Mouse (Mus musculus) limb, embryonic 12.5 days (tissue): ENCODE results near the gene Dnajc6. TPM values are rescaled to one million over a fixed set of nuclear protein-coding genes. Genes with fewer than 3 reads are reported as not detected.

Experiments used
- ATAC-seq: fragments of 200-750 bp; cut with Nextera tagmentation; 2 replicates; pipeline ENCODE4 v1.8.0; 2017; ENCODE audit warnings: low read depth, moderate TSS enrichment; ENCODE audit not compliant: insufficient number of reproducible peaks, insufficient read depth, low FRiP score, low TSS enrichment
- H3K27ac ChIP-seq: fragments of 300-500 bp; sonication (generic); 2 replicates; pipeline ENCODE4 v1.5.1; 2016; ENCODE audit warnings: mild to moderate bottlenecking, moderate library complexity
- H3K27me3 ChIP-seq: fragments of 300-500 bp; sonication (generic); 2 replicates; pipeline ENCODE4 v1.6.1; 2016; ENCODE audit warnings: mild to moderate bottlenecking, moderate library complexity
- H3K36me3 ChIP-seq: fragments of 300-500 bp; sonication (generic); 2 replicates; pipeline ENCODE4 v1.6.1; 2016; ENCODE audit warnings: mild to moderate bottlenecking, moderate library complexity
- H3K4me1 ChIP-seq: fragments of 300-500 bp; sonication (generic); replicated peaks from 2 replicates; pipeline ENCODE4 v1.6.1; 2016
- H3K4me2 ChIP-seq: fragments of 300-500 bp; sonication (generic); 2 replicates; pipeline ENCODE4 v1.6.1; 2016; ENCODE audit warnings: mild to moderate bottlenecking, moderate library complexity
- H3K4me3 ChIP-seq: fragments of 300-500 bp; sonication (generic); replicated peaks from 2 replicates; pipeline ENCODE4 v1.5.1; 2016; ENCODE audit warnings: mild to moderate bottlenecking
- H3K9ac ChIP-seq: fragments of 300-500 bp; sonication (generic); replicated peaks from 2 replicates; pipeline ENCODE4 v1.6.1; 2016; ENCODE audit warnings: mild to moderate bottlenecking, moderate library complexity
- H3K9me3 ChIP-seq: fragments of 300-500 bp; sonication (generic); 2 replicates; pipeline ENCODE4 v1.6.1; 2016; ENCODE audit warnings: mild to moderate bottlenecking, moderate library complexity
- WGBS: fragments of 180-500 bp; shearing (Covaris S2); methylation state at CpG from one replicate; pipeline ENCODE4 v1.1.7; 2016; 5-methylcytosine and 5-hydroxymethylcytosine counted together
- polyA plus RNA-seq: library from polyadenylated mRNA; unstranded; fragments of >200 nt; fragmentation: Nextera tagmentation; extraction: Ambion mirVana; gene quantifications from 2 replicates; pipeline ENCODE4 v1.2.1, GENCODE M21; 2016

The Dnajc6 gene
- polyA plus RNA-seq, 1 experiment from 2014 or later: 0.66 TPM

DNA sequence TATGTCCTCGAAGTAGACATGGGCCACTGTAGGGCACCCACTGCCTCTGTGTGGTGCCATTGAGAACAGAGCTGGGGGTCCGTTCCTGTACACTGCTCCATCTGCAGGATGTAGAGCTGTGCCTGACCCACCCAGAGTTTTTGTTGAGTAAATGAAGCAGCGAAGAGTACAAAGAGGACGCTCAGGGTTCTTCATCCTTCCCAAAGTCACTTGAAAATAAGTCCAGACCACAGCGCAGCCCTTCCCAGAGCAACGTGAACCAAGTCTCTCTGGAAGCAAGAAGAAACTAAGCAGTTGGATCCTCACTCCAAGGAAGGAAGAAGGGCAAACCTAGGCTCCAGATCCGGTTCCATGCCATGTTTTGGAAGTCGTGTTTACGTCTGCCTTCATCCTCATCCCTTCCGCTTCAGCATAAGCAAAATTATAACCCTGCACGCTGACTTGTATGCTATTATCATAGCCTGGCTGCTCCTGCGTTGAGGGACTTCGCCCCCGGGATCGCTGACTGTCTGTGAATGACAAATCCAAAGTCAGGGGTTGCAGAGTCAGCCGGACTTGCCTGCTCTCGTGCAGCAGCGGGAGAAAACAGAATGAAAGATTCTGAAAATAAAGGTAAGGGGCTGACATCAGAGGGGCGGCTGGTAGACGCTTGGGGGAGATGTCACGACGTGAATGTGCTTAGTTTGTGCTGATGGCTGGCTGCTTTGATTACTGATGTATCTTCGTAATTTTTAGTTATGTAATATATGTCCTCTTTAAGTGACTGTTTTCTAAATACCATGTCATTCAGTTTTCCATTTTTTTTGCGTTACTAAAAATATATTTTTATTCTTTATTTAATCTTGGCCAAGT lies 11.3 kb downstream of the Dnajc6 start:
- Histone ChIP-seq H3K4me1 (peaks cover 11% of the 10 kb centered on the region), H3K9ac (peak overlapping the region; percentile 50; the same call in 1 of the 2 replicates), H3K27me3 (peaks cover 25% of the 10 kb centered on the region), H3K36me3 (no peaks in the 10 kb centered on the region), H3K4me2 (peak overlapping the region; percentile 92), H3K4me3 (peak overlapping the region; percentile 45), H3K9me3 (no peaks in the 10 kb centered on the region), H3K27ac (no peak overlapping the region)
- no peak for ATAC-seq
- WGBS: 11% methylated on average over 24 of the region's 24 CpGs

DNA sequence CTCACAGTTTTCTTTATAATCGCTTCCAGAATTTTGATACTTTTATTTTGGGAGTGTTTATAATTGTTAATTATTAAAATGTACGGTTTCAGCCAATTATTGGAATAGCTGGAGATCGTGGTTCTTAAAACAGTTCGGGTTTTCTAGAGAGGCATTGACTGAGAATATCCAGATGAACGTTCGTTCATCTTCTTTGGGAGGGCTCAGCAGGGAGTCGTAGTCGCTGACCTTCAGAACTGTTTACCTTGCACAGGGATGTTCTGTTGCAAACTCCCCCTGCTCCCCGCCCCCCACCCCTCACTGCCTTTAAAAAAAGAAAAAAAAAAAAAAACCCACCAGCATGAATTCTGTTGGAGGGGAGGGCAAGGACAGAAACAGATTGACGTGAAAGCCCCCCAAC lies 12.0 kb downstream of the Dnajc6 start:
- WGBS: 3% methylated on average over 10 of the region's 10 CpGs
- Histone ChIP-seq H3K27me3 (peaks cover 25% of the 10 kb centered on the region), H3K36me3 (no peaks in the 10 kb centered on the region), H3K4me1 (peaks cover 11% of the 10 kb centered on the region), H3K9me3 (no peaks in the 10 kb centered on the region), H3K4me3 (peak overlapping the region; percentile 42), H3K4me2 (peak overlapping the region; percentile 92), H3K27ac (no peak overlapping the region), H3K9ac (peak overlapping the region; percentile 52; the same call in 1 of the 2 replicates)
- no peak for ATAC-seq

DNA sequence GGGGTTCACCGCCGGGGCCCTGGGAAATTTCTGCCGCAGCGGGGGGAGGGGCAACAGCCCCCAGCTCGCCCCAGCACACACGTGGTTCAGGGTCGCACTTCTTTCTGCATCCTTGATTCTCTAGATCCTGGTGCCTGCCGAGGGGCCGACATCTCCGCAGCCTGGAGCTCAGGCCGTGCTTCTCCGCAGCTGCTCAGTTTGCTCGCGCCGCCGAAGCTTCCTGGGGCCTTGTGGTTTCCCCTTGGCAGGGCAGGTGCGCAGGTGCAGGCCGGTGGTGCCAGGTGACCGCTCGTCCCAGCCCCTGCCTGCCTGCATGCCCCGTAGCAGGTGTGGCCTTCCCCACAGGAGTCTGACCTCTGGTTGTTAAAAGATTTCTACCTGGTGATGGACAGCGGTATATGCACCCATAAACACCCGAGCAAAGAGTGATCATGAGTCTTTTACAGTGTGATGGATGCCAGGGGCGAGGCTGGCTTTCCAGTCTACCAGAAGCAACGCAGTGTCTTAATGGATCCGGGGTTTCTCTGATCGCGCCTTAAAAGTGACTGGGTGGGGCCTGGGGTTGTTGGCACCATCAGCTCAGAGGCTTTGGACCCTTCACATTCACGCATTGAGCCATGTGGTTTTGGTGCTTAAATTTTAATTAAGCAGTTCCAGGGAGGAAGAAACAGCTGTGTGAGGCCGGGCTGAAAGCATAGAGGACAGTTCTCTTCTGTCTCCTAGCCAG lies 12.6 kb downstream of the Dnajc6 start:
- no peaks in the 10 kb centered on the region for H3K9me3 ChIP-seq
- peak; percentile 63 for ATAC-seq
- H3K4me1 ChIP-seq: peaks cover 11% of the 10 kb centered on the region
- peak overlapping the region; percentile 92 for H3K4me2 ChIP-seq
- WGBS: 2% methylated on average over 30 of the region's 30 CpGs
- peaks cover 25% of the 10 kb centered on the region for H3K27me3 ChIP-seq
- H3K9ac ChIP-seq: peak overlapping the region; percentile 52; the same call in 1 of the 2 replicates
- H3K36me3 ChIP-seq: no peaks in the 10 kb centered on the region
- peak overlapping the region; percentile 42 for H3K4me3 ChIP-seq
- H3K27ac ChIP-seq: no peak overlapping the region

DNA sequence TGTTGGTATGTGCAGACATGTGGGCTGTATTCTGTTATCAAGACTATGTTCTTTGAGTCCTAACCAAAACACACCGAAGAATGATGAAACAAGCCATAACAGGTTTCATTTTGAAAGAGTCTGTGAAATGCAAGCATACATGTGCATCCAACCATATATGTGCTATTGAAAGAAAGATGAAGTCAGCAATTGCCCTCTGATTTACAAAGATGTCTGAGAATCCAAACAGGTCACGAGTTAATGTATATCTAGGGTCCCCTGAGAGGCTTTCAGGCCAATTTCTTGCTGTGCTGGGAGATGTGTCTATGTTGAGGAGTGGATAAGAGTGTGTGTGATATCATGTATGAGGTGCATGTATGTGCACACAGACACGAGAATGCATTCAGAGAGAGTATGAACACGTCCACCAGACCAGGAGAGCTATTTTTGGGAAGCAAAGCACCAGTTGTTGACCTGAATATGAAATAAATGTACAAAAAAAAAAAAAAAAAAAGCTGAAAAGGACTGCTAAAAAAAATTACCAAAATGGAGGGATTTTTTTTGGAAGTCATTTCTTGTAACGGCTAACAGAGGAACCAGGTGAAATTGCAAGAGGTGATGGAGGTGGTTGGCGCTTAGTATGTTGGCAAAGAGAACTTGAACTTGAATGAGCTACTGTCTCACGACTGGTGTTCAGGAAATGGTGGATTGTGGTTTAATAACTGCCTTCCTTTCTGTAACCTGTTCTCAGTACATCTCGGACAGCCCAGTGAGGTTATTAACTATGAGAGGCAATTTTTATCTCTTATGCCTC lies 13.9 kb downstream of the Dnajc6 start:
- Histone ChIP-seq H3K27me3 (peaks cover 25% of the 10 kb centered on the region), H3K9me3 (no peaks in the 10 kb centered on the region), H3K36me3 (no peaks in the 10 kb centered on the region), H3K4me1 (peaks cover 11% of the 10 kb centered on the region), H3K4me3 (no peak overlapping the region), H3K9ac (no peak overlapping the region), H3K4me2 (no peak overlapping the region), H3K27ac (no peak overlapping the region)
- ATAC-seq: no peak
- WGBS: 79% methylated on average over 8 of the region's 8 CpGs

DNA sequence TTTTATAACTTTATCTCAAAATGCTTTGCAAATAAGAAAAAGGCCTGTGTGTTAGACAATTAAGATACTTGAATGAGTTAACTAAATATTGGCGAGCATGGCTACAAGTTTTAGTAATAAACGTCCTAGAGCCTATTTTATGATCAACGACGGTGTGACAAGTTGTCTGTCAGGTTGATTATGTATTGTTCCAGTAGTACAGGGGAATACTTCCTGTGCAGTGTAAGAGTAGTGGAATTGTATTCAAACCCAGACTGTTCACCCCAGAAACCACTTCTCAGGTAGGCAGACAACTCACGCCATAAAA lies 14.4 kb downstream of the Dnajc6 start:
- peaks cover 11% of the 10 kb centered on the region for H3K4me1 ChIP-seq
- no peaks in the 10 kb centered on the region for H3K36me3 ChIP-seq
- no peak overlapping the region for H3K27ac ChIP-seq
- H3K9me3 ChIP-seq: no peaks in the 10 kb centered on the region
- ATAC-seq: no peak
- peaks cover 25% of the 10 kb centered on the region for H3K27me3 ChIP-seq
- no peak overlapping the region for H3K4me3 ChIP-seq
- H3K4me2 ChIP-seq: no peak overlapping the region
- no peak overlapping the region for H3K9ac ChIP-seq
- WGBS: 62% methylated on average over 5 of the region's 5 CpGs

DNA sequence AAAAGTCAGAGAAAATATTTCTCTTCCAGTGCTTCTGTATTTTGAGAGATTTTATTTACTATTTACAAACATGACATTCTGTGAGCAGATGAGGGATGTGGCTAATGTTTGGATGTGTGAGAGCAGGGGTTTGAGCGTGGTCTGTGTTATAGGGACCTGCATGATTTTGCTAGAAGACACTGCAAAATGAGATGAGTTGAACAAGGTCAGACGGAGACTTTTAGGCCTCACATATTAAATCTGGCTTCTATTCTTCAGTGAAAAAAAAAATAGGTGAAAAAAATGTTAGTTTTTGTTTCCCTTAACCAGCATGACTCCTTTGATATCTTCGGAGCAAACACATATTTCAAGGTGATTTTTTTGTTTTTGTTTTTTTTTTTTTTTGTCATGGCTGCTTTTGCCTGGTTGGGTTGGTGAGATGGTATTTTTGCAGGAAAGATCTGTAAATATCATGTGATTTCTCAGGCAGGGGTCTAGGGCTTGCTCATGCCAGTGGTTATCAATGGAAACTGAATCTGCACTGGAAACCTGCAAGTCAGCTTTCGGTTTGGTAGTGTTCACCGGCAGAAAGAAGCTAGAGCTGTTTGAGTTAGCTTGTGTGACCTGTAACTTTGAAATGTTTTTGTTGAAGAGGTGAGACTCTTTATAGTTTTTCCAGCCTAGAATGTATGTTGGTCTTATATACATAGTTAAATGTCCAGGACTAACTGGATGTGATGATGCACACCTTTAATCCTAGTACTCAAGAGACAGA lies 15.5 kb downstream of the Dnajc6 start:
- Histone ChIP-seq H3K4me2 (no peak overlapping the region), H3K27ac (no peak overlapping the region), H3K27me3 (peaks cover 23% of the 10 kb centered on the region), H3K4me3 (no peak overlapping the region), H3K36me3 (no peaks in the 10 kb centered on the region), H3K9ac (no peak overlapping the region), H3K9me3 (no peaks in the 10 kb centered on the region), H3K4me1 (peaks cover 11% of the 10 kb centered on the region)
- no peak for ATAC-seq
- 89% methylated on average over 5 of the region's 5 CpGs for WGBS

DNA sequence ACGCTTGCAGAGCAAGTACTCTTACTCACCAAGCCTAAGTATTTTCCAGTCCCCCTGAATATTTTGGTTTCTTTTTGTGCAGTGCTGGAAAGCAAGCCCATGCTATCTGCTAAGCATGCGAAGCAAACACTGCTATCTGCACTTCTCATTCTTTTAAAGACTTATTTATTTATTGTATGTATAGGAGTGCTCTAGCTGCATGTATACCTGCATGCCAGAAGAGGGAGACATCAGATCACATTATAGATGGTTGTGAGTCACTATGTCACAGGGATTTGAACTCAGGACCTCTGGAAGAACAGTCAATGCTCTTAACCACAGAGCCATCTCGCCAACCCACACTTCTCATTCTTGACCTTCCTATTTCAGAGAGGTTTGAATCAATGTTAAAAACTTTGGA lies 16.8 kb downstream of the Dnajc6 start:
- Histone ChIP-seq H3K27me3 (peaks cover 17% of the 10 kb centered on the region), H3K9me3 (no peaks in the 10 kb centered on the region), H3K9ac (no peak overlapping the region), H3K4me1 (peaks cover 11% of the 10 kb centered on the region), H3K27ac (no peak overlapping the region), H3K4me2 (no peak overlapping the region), H3K36me3 (no peaks in the 10 kb centered on the region), H3K4me3 (no peak overlapping the region)
- no peak for ATAC-seq
- 87% methylated on average over 3 of the region's 3 CpGs for WGBS

DNA sequence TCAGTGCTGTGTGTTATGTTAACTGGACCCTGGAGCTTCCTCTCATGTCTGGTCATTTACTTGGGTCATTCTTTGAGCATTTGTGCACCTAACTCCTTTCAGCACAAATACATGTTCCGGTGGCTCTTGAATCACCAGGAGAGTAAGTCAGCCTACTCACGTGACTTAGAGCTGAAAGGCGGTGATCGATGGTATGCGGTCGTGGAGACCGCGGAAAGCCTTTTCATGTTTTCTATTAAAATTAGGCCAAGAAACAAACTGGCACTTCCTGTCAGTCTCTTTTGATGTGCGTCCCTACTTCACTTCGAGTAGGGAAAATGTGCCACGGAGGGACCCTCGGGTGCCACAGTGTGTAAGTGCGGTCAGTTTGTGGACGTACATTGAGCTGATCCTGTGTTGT lies 19.4 kb downstream of the Dnajc6 start:
- Histone ChIP-seq H3K27me3 (no peaks in the 10 kb centered on the region), H3K36me3 (no peaks in the 10 kb centered on the region), H3K9me3 (no peaks in the 10 kb centered on the region), H3K9ac (no peak overlapping the region), H3K4me3 (no peak overlapping the region), H3K4me2 (no peak overlapping the region), H3K27ac (no peak overlapping the region), H3K4me1 (no peaks in the 10 kb centered on the region)
- ATAC-seq: no peak
- 91% methylated on average over 14 of the region's 14 CpGs for WGBS

DNA sequence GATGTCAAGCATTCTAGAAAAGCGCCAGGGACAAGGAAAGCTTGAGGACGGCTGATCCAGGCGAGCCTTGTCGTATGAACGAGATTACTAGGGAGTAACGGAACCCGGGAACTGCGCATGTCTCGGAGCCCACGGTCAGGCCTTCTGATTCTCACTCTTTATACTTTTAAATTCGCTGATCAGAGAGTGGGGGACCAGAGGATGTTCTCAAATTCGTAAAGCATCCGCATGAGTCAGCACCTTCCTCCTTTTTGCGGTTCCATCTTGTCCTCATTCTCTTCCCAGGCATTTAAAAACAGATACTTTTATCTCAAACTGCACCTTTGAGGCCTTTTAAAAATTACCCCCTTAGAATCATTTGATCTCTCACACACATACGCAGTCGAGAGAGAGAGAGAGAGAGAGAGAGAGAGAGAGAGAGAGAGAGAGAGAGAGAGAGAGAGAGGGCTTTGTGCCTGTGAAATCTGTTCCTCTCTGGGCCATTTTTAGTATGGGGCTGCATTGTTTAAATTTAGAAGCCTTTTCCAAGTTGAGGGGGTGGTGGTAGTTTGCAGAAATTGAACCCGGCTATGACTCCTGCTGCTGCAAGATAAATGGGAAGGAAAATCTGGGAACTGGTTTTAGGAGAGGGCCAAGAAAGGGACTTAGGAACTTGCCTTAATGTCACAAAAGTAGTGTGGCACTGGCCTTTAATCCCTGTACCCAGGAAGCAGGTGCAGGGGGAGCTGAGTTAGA lies 20.2 kb downstream of the Dnajc6 start:
- Histone ChIP-seq H3K27ac (no peak overlapping the region), H3K9ac (no peak overlapping the region), H3K4me2 (no peak overlapping the region), H3K9me3 (no peaks in the 10 kb centered on the region), H3K4me1 (no peaks in the 10 kb centered on the region), H3K27me3 (no peaks in the 10 kb centered on the region), H3K36me3 (no peaks in the 10 kb centered on the region), H3K4me3 (no peak overlapping the region)
- 82% methylated on average over 17 of the region's 17 CpGs for WGBS
- ATAC-seq: no peak

DNA sequence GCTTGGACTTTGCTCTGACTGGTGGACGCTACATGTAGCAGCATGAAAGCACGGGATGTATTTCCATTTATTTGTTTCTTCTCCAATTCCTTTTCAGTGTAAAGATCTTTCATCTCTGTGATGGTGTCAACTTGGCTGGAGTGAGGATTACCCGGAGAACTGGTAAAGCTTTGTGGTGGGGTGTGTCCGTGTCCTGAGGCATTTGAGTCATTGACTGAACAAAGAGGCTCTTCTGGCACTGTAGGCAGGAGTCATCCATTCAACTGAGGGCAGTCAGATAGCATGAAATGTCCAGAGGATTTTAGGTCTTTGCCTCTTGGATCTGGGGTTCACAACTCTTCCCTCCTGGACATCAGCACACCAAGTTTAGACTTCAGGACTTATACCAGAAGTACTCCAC lies 35.5 kb downstream of the Dnajc6 start:
- 0 out of 2 replicates have a peak, but pooled peaks cover 4% of the 10 kb centered on the region for H3K9me3 ChIP-seq
- WGBS: 89% methylated on average over 4 of the region's 4 CpGs
- no peak overlapping the region for H3K4me3 ChIP-seq
- no peaks in the 10 kb centered on the region for H3K36me3 ChIP-seq
- no peak overlapping the region for H3K9ac ChIP-seq
- no peak overlapping the region for H3K27ac ChIP-seq
- H3K27me3 ChIP-seq: no peaks in the 10 kb centered on the region
- no peaks in the 10 kb centered on the region for H3K4me1 ChIP-seq
- no peak overlapping the region for H3K4me2 ChIP-seq
- ATAC-seq: no peak
